Mouse (Mus musculus) heart, postnatal 0 days (tissue): Measurements from ENCODE around the gene Slc24a3. TPM values are rescaled to one million over a fixed set of nuclear protein-coding genes. Genes with fewer than 3 reads are reported as not detected.

ENCODE experiments used
- ATAC-seq: fragments of 200-750 bp; cut with Nextera tagmentation; 2 replicates; pipeline ENCODE4 v1.8.0; 2017; ENCODE audit warnings: low read depth, moderate number of reproducible peaks, moderate library complexity; ENCODE audit not compliant: insufficient read depth
- DNase-seq: peaks from one replicate; pipeline ENCODE4 v3.0.0-alpha.2; 2016; ENCODE audit warnings: low spot score
- H3K27ac ChIP-seq: fragments of 300-500 bp; sonication (generic); 2 replicates; pipeline ENCODE4 v1.5.1; 2014; ENCODE audit warnings: low read depth, mild to moderate bottlenecking
- H3K27me3 ChIP-seq: fragments of 300-500 bp; sonication (generic); 2 replicates; pipeline ENCODE4 v1.6.1; 2014; ENCODE audit warnings: low read length, mixed read lengths; ENCODE audit not compliant: control insufficient read depth, insufficient read depth
- H3K36me3 ChIP-seq: fragments of 300-500 bp; sonication (generic); replicated peaks from 2 replicates; pipeline ENCODE4 v1.6.1; 2014; ENCODE audit warnings: low read length, mixed read lengths; ENCODE audit not compliant: control insufficient read depth, insufficient read depth
- H3K4me1 ChIP-seq: fragments of 300-500 bp; sonication (generic); 2 replicates; pipeline ENCODE4 v1.6.1; 2014; ENCODE audit warnings: antibody characterized with exemption; ENCODE audit not compliant: control insufficient read depth, insufficient read depth
- H3K4me2 ChIP-seq: fragments of 300-500 bp; sonication (generic); 2 replicates; pipeline ENCODE4 v1.6.1; 2014; ENCODE audit warnings: low read depth, mild to moderate bottlenecking, low read length, moderate library complexity
- H3K4me3 ChIP-seq: fragments of 300-500 bp; sonication (generic); 2 replicates; pipeline ENCODE4 v1.5.1; 2014; ENCODE audit warnings: low read depth, low read length
- H3K9ac ChIP-seq: fragments of 300-500 bp; sonication (generic); replicated peaks from 2 replicates; pipeline ENCODE4 v1.6.1; 2014; ENCODE audit warnings: low read depth, low read length, mixed read lengths
- H3K9me3 ChIP-seq: fragments of 300-500 bp; sonication (generic); replicated peaks from 2 replicates; pipeline ENCODE4 v1.6.1; 2016; ENCODE audit warnings: low read length; ENCODE audit not compliant: control insufficient read depth
- CTCF ChIP-seq: IDR thresholded peaks from 2 replicates; pipeline ENCODE4 v1.5.1; 2016; ENCODE audit warnings: antibody characterized with exemption, control low read depth, low read depth
- EP300 ChIP-seq: IDR thresholded peaks from 2 replicates; pipeline ENCODE4 v1.6.1; 2016; ENCODE audit warnings: antibody characterized with exemption, low read depth
- WGBS: fragments of 180-500 bp; shearing (Covaris S2); extraction: QIAGEN DNeasy Blood & Tissue Kit; methylation state at CpG from one replicate; pipeline ENCODE4 v1.1.7; 2014; 5-methylcytosine and 5-hydroxymethylcytosine counted together
- polyA plus RNA-seq: library from polyadenylated mRNA; unstranded; fragments of >200 nt; fragmentation: Nextera tagmentation; extraction: Ambion mirVana; gene quantifications from 2 replicates; pipeline ENCODE4 v1.2.1, GENCODE M21; 2015
- total RNA-seq: library from RNA; depleted of rRNA; stranded (reverse); fragments of >200 nt; gene quantifications from 2 replicates; pipeline ENCODE4 v1.2.3, GENCODE M21; 2014; ENCODE audit warnings: low replicate concordance

Gene Slc24a3
- total and polyA plus RNA-seq, 2 experiments from 2014 or later: 0.63 to 3.7 TPM

- Histone ChIP-seq H3K27me3 (no peaks in the 10 kb centered on the region), H3K27ac (no peak overlapping the region), H3K9ac (no peak overlapping the region), H3K36me3 (no peaks in the 10 kb centered on the region), H3K4me1 (no peaks in the 10 kb centered on the region), H3K4me3 (no peak overlapping the region), H3K9me3 (no peaks in the 10 kb centered on the region), H3K4me2 (no peak overlapping the region)
- TF ChIP-seq CTCF: peak; percentile 14
- no peak for TF ChIP-seq EP300
- 28% methylated on average over 12 of the region's 12 CpGs for WGBS
- DNase-seq: peak; percentile 16
- ATAC-seq: peak; percentile 57
Observed at GRCm38 (mm10) chr2:145655373-145655960, 487.9 kb downstream of the Slc24a3 start.

DNA sequence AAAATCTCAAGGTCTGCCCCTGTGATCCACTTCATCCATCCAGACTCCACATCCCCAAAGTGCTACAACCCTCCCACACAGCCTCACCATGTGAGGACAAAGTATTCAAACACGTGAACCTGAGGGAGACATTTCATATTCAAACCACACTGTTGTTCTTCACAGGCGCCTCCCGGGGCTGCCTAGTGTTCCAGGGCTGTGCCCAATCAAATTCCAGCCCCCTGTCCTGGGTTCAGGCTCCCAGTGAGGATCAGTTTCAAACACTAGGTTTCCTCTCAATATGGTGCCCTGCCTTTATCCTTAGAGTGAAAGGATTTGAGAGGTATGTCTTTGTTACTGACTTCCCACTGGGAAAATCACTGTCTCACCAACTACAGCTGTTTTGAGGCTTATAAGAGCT is 488.6 kb downstream of the Slc24a3 start:
- no peaks in the 10 kb centered on the region for H3K4me1 ChIP-seq
- no peak for DNase-seq
- no peaks in the 10 kb centered on the region for H3K9me3 ChIP-seq
- H3K36me3 ChIP-seq: no peaks in the 10 kb centered on the region
- no peak overlapping the region for H3K4me3 ChIP-seq
- TF ChIP-seq EP300 (no peak), CTCF (no peak)
- no peak overlapping the region for H3K9ac ChIP-seq
- WGBS: 70% methylated on average over 3 of the region's 3 CpGs
- no peak for ATAC-seq
- H3K27ac ChIP-seq: no peak overlapping the region
- H3K4me2 ChIP-seq: no peak overlapping the region
- no peaks in the 10 kb centered on the region for H3K27me3 ChIP-seq

DNA sequence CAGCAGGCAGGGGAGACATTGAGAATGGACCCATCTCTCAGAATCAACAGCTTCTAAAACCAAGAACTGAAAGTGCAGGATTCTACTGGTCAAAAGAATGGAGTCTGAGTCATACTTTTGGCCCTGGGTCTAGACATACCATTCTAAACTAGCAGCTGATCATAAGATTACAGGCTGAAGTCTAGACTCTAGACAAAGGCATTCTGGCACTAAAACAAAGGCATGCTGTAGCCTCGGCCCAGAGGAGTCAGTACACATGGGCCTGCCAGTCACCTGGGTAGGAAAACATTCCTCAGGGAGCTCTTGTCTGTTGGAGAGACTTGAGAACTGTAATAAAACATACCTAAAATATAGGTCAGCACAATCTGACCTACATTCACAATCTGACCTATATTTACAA is 489.2 kb downstream of the Slc24a3 start:
- no peak overlapping the region for H3K4me3 ChIP-seq
- no peaks in the 10 kb centered on the region for H3K4me1 ChIP-seq
- 10% methylated on average over 1 of the region's 1 CpGs for WGBS
- no peak for ATAC-seq
- no peaks in the 10 kb centered on the region for H3K36me3 ChIP-seq
- H3K4me2 ChIP-seq: no peak overlapping the region
- H3K27ac ChIP-seq: no peak overlapping the region
- DNase-seq: no peak
- TF ChIP-seq EP300: no peak
- TF ChIP-seq CTCF: no peak
- H3K9ac ChIP-seq: no peak overlapping the region
- no peaks in the 10 kb centered on the region for H3K27me3 ChIP-seq
- no peaks in the 10 kb centered on the region for H3K9me3 ChIP-seq

- 78% methylated on average over 4 of the region's 7 CpGs for WGBS
- H3K9me3 ChIP-seq: no peaks in the 10 kb centered on the region
- DNase-seq: no peak
- no peaks in the 10 kb centered on the region for H3K4me1 ChIP-seq
- H3K4me2 ChIP-seq: no peak overlapping the region
- no peak overlapping the region for H3K27ac ChIP-seq
- no peak for ATAC-seq
- H3K36me3 ChIP-seq: no peaks in the 10 kb centered on the region
- H3K27me3 ChIP-seq: no peaks in the 10 kb centered on the region
- H3K9ac ChIP-seq: no peak overlapping the region
- no peak overlapping the region for H3K4me3 ChIP-seq
- TF ChIP-seq EP300: no peak
- no peak for TF ChIP-seq CTCF
Observed at GRCm38 (mm10) chr2:145661242-145661641, 493.7 kb downstream of the Slc24a3 start.

DNA sequence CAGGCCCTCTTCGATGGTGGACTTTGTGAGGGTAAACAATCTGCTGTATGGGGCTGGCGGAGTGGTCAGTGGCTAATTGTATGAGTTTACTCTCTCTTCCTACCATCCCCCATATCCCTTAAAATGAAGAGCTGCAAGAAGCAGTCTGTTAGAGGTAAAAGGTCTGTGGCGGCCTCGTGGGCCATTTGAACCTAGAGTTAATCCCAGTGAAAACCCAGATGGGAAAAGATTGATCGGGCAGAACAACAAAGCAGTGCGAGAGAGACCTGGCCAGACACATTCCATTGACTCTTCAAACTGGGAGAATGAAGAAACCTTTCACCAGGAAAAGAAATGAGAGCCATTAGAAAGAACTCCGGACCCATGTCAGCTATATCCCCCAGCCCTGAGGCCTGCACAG is 496.3 kb downstream of the Slc24a3 start:
- TF ChIP-seq EP300 (no peak), CTCF (no peak)
- Histone ChIP-seq H3K36me3 (no peaks in the 10 kb centered on the region), H3K27me3 (no peaks in the 10 kb centered on the region), H3K9ac (no peak overlapping the region), H3K4me1 (no peaks in the 10 kb centered on the region), H3K27ac (no peak overlapping the region), H3K4me2 (no peak overlapping the region), H3K9me3 (no peaks in the 10 kb centered on the region), H3K4me3 (no peak overlapping the region)
- 86% methylated on average over 7 of the region's 7 CpGs for WGBS
- ATAC-seq: no peak
- no peak for DNase-seq

DNA sequence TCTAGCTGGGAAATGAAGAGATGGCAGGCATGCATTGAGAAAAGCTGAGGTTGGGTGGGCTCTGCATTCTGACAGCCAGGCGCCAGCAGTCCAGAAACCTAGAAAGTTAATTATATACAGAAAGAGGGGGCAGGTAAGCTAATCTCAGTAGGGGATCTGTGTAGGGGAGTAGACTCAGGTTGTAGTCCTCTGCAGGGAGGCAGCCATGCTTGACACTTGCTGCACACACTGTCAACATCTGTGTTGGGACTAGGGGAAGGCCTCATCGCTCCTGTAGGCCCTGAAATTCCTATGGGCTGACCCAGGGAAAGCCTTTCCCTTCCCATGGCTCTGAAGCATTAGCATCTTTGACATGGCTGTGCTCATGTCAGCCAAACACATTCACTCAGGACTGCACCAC is 496.8 kb downstream of the Slc24a3 start:
- H3K27ac ChIP-seq: no peak overlapping the region
- 92% methylated on average over 2 of the region's 2 CpGs for WGBS
- ATAC-seq (no peak), DNase-seq (no peak)
- H3K36me3 ChIP-seq: no peaks in the 10 kb centered on the region
- no peaks in the 10 kb centered on the region for H3K4me1 ChIP-seq
- no peak for TF ChIP-seq EP300
- no peak for TF ChIP-seq CTCF
- H3K9ac ChIP-seq: no peak overlapping the region
- no peak overlapping the region for H3K4me3 ChIP-seq
- H3K27me3 ChIP-seq: no peaks in the 10 kb centered on the region
- no peak overlapping the region for H3K4me2 ChIP-seq
- no peaks in the 10 kb centered on the region for H3K9me3 ChIP-seq
